Mouse (Mus musculus) myocyte (in vitro differentiated cells): ENCODE measurements around the gene Riox1.

Experiments
- MAX ChIP-seq: IDR thresholded peaks from one replicate; pipeline ENCODE4 v1.6.1; 2011; ENCODE audit warnings: low read depth, mild to moderate bottlenecking, control low read depth
- MYOG ChIP-seq, 3 experiments: IDR thresholded peaks; one replicate each; pipeline ENCODE4 v1.6.1; 2011; ENCODE audit warnings: control low read depth in 2 of 3, low read depth in 2 of 3, mild to moderate bottlenecking in 2 of 3; ENCODE audit not compliant: insufficient read length in 2 of 3, control insufficient read depth in 1 of 3, insufficient read depth in 1 of 3
- POLR2AphosphoS2 ChIP-seq: IDR thresholded peaks from one replicate; pipeline ENCODE4 v1.6.1; 2011; ENCODE audit warnings: low read depth, control low read depth; ENCODE audit not compliant: insufficient read length
- SRF ChIP-seq: IDR thresholded peaks from one replicate; pipeline ENCODE4 v1.6.1; 2011; ENCODE audit warnings: low read depth; ENCODE audit not compliant: control insufficient read depth, insufficient read length

DNA sequence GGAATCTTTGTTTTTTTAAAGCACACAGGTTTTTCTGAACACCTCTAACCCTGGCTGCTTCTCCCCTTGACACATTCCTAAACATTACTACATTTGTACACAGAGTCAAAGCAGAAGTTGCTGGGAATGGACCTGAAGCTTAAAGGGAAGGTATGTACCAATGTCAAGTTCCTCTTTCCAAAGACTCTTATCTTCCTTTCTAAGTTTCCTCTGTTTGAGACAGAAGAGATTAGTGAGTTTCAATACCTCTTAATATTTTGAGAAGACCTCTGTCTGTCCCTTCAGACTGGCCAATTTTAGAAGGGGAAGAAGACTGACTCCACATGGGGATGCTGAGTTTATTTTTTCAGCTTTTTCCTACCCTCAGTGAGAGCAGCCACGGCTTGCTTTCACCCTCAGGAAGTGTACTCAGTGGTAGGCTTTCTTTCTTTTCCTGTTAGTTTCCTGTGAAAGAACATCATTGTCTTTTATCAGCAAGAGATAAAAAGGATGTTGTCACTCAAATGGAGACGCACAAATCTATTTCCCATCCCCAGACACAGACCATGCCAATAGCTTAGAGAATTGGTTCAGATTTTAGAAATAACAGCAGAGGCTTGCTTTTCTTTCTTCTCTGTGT is 21.1 kb upstream of the Riox1 start:
- TF ChIP-seq MAX, result no peak
- no peak for TF ChIP-seq SRF
- TF ChIP-seq POLR2AphosphoS2, result no peak
- no peak for TF ChIP-seq MYOG (IDR thresholded peaks at IDR 0.05; ENCODE audit: control insufficient read depth in 1 of 3, insufficient read depth in 1 of 3, insufficient read length in 2 of 3, low read depth in 2 of 3)
